Mouse (Mus musculus) liver, adult 2 months (tissue): ENCODE results near the gene Agbl5. TPM values are rescaled to one million over a fixed set of nuclear protein-coding genes. Genes with fewer than 3 reads are reported as not detected.

Source experiments
- DNase-seq: peaks from one replicate; pipeline ENCODE4 v3.0.0-alpha.2; 2011; ENCODE audit warnings: low read depth, low spot score; ENCODE audit errors: extremely low read depth
- H3K27ac ChIP-seq: fragments of 200-500 bp; replicated peaks from 2 replicates; pipeline ENCODE4 v1.5.1; 2012; ENCODE audit warnings: low read depth, mild to moderate bottlenecking, control low read depth, inconsistent platforms, low read length; ENCODE audit not compliant: insufficient read depth
- H3K27me3 ChIP-seq: fragments of 200-500 bp; 2 replicates; pipeline ENCODE4 v1.6.1; 2012; ENCODE audit warnings: mild to moderate bottlenecking, moderate library complexity, low read length, inconsistent platforms; ENCODE audit not compliant: control insufficient read depth, insufficient read depth
- H3K36me3 ChIP-seq: fragments of 200-500 bp; 2 replicates; pipeline ENCODE4 v1.6.1; 2012; ENCODE audit warnings: low read length, inconsistent platforms; ENCODE audit not compliant: control insufficient read depth, insufficient read depth
- H3K4me1 ChIP-seq: fragments of 200-500 bp; 2 replicates; pipeline ENCODE4 v1.6.1; 2011; ENCODE audit warnings: low read length; ENCODE audit not compliant: control insufficient read depth, insufficient read depth
- H3K4me3 ChIP-seq: fragments of 200-500 bp; 2 replicates; pipeline ENCODE4 v1.5.1; 2011; ENCODE audit warnings: low read depth, mild to moderate bottlenecking, control low read depth, low read length, moderate library complexity; ENCODE audit not compliant: insufficient read depth
- H3K79me2 ChIP-seq: fragments of 200-500 bp; 2 replicates; pipeline ENCODE4 v1.6.1; 2012; ENCODE audit warnings: inconsistent platforms, mild to moderate bottlenecking, low read length, moderate library complexity; ENCODE audit not compliant: control insufficient read depth, insufficient read depth
- H3K9ac ChIP-seq: fragments of 200-500 bp; 2 replicates; pipeline ENCODE4 v1.6.1; 2012; ENCODE audit warnings: low read depth, mild to moderate bottlenecking, control low read depth, inconsistent platforms, low read length
- CTCF ChIP-seq: fragments of 200-500 bp; IDR thresholded peaks from 2 replicates; pipeline ENCODE4 v1.5.1; 2011; ENCODE audit warnings: low read depth, low read length, control low read depth
- POLR2A ChIP-seq: fragments of 200-500 bp; IDR thresholded peaks from 2 replicates; pipeline ENCODE4 v1.6.1; 2011; ENCODE audit warnings: low read length, control low read depth; ENCODE audit not compliant: insufficient read depth; ENCODE audit errors: extremely low read depth
- WGBS: fragments of 180-500 bp; shearing (Covaris S2); methylation state at CpG from one replicate; pipeline ENCODE4 v1.1.7; 2018; 5-methylcytosine and 5-hydroxymethylcytosine counted together
- polyA plus RNA-seq: library from polyadenylated mRNA; depleted of rRNA; stranded (reverse); fragments of >200 nt; gene quantifications from 2 replicates; pipeline ENCODE4 v1.2.3, GENCODE M21; 2012
- total RNA-seq: library from RNA; depleted of rRNA; stranded (reverse); fragments of >200 nt; gene quantifications from 2 replicates; pipeline ENCODE4 v1.2.3, GENCODE M21; 2014

Agbl5 gene
- total and polyA plus RNA-seq, 2 experiments, result 2.7 to 7.5 TPM

GRCm38 (mm10) chr5:30949654-30950326, 61.3 kb downstream of the Agbl5 start:
- Histone ChIP-seq H3K36me3 (peaks cover 14% of the 10 kb centered on the region), H3K9ac (peak overlapping the region; percentile 80), H3K27me3 (no peaks in the 10 kb centered on the region), H3K4me3 (peak overlapping the region; percentile 77), H3K79me2 (no peaks in the 10 kb centered on the region; the same call in 1 of the 2 replicates), H3K27ac (peak overlapping the region; percentile 75), H3K4me1 (peaks cover 23% of the 10 kb centered on the region)
- peak; percentile 70 for TF ChIP-seq POLR2A
- no peak for TF ChIP-seq CTCF
- WGBS, result under 1% methylated on average over 31 of the region's 31 CpGs
- DNase-seq, result peak; percentile 84

GRCm38 (mm10) chr5:30950451-30950850, 62.0 kb downstream of the Agbl5 start:
- peak overlapping the region; percentile 77 for H3K4me3 ChIP-seq
- TF ChIP-seq CTCF (no peak), POLR2A (no peak)
- H3K9ac ChIP-seq, result peak overlapping the region; percentile 80
- no peaks in the 10 kb centered on the region for H3K27me3 ChIP-seq
- H3K36me3 ChIP-seq, result peaks cover 21% of the 10 kb centered on the region
- peak; percentile 59 for DNase-seq
- WGBS, result 14% methylated on average over 4 of the region's 4 CpGs
- no peaks in the 10 kb centered on the region; the same call in 1 of the 2 replicates for H3K79me2 ChIP-seq
- H3K27ac ChIP-seq, result peak overlapping the region; percentile 75
- peaks cover 22% of the 10 kb centered on the region for H3K4me1 ChIP-seq

DNA sequence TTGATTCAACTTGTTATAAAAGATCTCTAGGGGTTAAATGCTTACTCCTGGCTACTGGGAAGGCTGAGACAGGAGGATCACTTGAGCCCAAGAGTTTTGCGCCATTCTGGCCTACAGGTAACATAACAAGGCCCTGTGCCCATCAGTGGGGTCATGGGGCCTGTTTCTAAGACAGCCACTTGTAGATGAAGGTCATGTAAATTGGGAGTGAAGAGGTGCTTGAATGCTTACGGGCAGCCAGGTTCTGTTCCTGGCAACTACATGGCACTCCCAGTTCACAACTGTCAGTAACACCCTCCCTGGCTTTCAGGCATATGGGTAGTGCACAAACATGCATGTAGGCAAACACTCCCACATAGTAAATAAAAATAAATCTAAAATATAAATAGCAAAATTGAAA, 62.4 kb downstream of the Agbl5 start:
- H3K4me3 ChIP-seq, result peak overlapping the region; percentile 12; the same call in 1 of the 2 replicates
- 0 out of 2 replicates have a peak overlapping the region, but pooled peaks have one; percentile 18 for H3K9ac ChIP-seq
- 35% methylated on average over 2 of the region's 2 CpGs for WGBS
- H3K4me1 ChIP-seq, result peaks cover 22% of the 10 kb centered on the region
- H3K27me3 ChIP-seq, result no peaks in the 10 kb centered on the region
- H3K79me2 ChIP-seq, result no peaks in the 10 kb centered on the region; the same call in 1 of the 2 replicates
- TF ChIP-seq CTCF (no peak), POLR2A (no peak)
- peaks cover 25% of the 10 kb centered on the region for H3K36me3 ChIP-seq
- H3K27ac ChIP-seq, result peak overlapping the region; percentile 23
- no peak for DNase-seq

DNA sequence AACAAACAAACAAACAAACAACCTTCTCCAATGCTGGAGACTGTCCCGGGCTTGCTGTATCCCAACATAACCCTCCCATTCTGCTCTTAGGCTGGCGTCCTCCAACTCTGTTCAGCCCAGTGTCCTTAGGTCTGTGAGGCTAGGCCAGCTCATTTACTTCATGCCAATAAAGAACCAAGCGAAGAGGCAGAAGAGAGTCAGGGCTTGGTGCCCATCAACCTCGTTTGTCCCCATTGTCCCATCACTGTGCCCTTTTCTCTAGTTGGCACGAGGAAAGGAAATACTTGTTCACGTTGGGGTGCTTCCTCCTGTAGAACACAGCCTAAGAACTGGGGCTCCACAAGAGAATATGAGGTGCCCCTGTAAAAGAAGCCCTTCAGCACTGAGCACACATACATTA, 63.2 kb downstream of the Agbl5 start:
- 19% methylated on average over 6 of the region's 6 CpGs for WGBS
- H3K4me3 ChIP-seq, result no peak overlapping the region
- H3K27ac ChIP-seq, result peak overlapping the region; percentile 32
- H3K27me3 ChIP-seq, result no peaks in the 10 kb centered on the region
- H3K9ac ChIP-seq, result no peak overlapping the region
- no peaks in the 10 kb centered on the region; the same call in 1 of the 2 replicates for H3K79me2 ChIP-seq
- H3K36me3 ChIP-seq, result peaks cover 26% of the 10 kb centered on the region
- TF ChIP-seq CTCF, result no peak
- TF ChIP-seq POLR2A, result no peak
- H3K4me1 ChIP-seq, result peaks cover 22% of the 10 kb centered on the region
- peak; percentile 86 for DNase-seq

- TF ChIP-seq CTCF (no peak), POLR2A (no peak)
- H3K79me2 ChIP-seq, result peaks cover under 1% of the 10 kb centered on the region; the same call in 1 of the 2 replicates
- no peak overlapping the region for H3K4me3 ChIP-seq
- H3K27ac ChIP-seq, result peak overlapping the region; percentile 32
- no peaks in the 10 kb centered on the region for H3K27me3 ChIP-seq
- no peak for DNase-seq
- H3K9ac ChIP-seq, result no peak overlapping the region
- peaks cover 29% of the 10 kb centered on the region for H3K36me3 ChIP-seq
- WGBS, result 76% methylated on average over 5 of the region's 5 CpGs
- peaks cover 22% of the 10 kb centered on the region for H3K4me1 ChIP-seq
These were observed 64.1 kb downstream of the Agbl5 start for GRCm38 (mm10) chr5:30952551-30952950.

DNA sequence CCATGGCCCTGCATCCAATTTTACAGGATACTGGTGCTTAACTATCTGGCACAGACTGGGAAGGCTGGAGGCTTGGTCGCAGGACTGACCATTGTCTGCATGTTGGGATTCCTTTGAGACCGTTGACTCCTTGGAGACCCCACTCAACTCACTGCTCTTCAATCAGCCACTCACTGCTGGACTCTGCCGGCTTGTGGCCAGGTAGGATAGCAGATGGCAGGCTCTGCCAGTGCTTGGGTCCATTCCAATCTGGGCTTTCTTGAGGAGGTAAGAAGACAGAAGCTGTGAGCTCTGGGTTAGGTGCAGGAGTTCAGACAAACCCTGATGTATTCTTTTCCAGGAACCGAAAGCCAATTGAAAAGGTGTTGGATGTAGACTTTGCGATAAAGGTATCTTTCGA, 65.6 kb downstream of the Agbl5 start:
- DNase-seq, result no peak
- TF ChIP-seq CTCF, result no peak
- TF ChIP-seq POLR2A, result no peak
- H3K36me3 ChIP-seq, result peaks cover 40% of the 10 kb centered on the region
- H3K4me1 ChIP-seq, result peaks cover 31% of the 10 kb centered on the region
- H3K9ac ChIP-seq, result no peak overlapping the region
- no peak overlapping the region for H3K4me3 ChIP-seq
- H3K27ac ChIP-seq, result no peak overlapping the region
- peaks cover 15% of the 10 kb centered on the region; the same call in 1 of the 2 replicates for H3K79me2 ChIP-seq
- no peaks in the 10 kb centered on the region for H3K27me3 ChIP-seq
- 89% methylated on average over 6 of the region's 6 CpGs for WGBS
